Mouse (Mus musculus): ENCODE results near the gene Thrb.

Gene Thrb

GRCm38 (mm10) chr14:17713297-17713904 lies 53.3 kb downstream of the Thrb start:
- DNase-seq (ENCODE audit: extremely low spot score, low read depth, low spot score), result no peak

GRCm38 (mm10) chr14:17719494-17719893 lies 59.4 kb downstream of the Thrb start:
- no peak for DNase-seq (ENCODE audit: extremely low spot score, low read depth, low spot score)

DNA sequence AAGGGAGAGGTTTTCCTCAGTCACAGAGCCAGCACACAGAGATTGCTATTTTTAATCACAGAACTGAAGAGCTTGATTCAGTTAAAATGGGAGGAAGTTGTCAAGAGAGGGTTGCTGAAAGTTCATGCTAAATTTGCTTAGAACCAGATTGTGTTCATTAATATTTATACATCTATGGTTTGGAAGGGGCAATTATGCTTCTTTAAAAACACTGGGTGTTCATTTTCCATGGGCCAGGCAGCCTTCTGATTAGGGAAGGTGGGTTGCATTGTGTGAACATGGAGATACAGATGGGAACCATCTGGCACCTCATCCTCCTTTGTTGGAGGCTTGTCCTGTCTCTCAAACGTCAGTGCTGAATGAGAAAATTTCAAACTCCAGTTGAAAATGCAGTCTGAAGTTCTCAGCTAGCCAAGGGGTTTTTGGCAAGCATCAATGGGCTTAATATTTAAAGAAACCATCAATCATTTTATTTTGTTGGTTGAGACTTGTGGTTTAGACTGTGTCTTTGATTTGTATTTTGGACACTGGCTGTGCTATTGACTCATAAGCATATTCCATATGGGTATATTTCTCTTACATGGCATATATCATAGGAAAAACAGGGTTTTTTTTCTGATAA lies 62.9 kb downstream of the Thrb start:
- DNase-seq (ENCODE audit: extremely low spot score, low read depth, low spot score), result no peak

DNA sequence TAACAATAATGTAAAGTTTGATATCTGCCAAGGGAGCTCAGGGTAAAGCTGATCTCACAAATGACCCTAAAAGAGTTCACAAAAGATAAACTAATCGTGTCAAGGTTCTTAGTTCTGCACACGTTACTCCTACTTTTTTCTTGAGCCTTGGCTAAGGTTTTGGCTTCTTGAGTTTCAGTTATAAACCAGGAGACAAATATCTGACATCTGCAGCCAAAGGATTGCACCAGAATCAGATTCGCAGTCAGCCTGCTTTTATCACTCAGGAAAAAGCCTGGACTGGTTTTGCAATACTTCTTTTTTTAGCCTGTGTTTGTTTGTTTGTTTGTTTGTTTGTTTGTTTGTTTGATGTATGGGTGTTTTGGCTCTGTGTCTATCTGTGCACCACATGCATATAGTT lies 64.5 kb downstream of the Thrb start:
- DNase-seq (ENCODE audit: extremely low spot score, low read depth, low spot score), result no peak

DNA sequence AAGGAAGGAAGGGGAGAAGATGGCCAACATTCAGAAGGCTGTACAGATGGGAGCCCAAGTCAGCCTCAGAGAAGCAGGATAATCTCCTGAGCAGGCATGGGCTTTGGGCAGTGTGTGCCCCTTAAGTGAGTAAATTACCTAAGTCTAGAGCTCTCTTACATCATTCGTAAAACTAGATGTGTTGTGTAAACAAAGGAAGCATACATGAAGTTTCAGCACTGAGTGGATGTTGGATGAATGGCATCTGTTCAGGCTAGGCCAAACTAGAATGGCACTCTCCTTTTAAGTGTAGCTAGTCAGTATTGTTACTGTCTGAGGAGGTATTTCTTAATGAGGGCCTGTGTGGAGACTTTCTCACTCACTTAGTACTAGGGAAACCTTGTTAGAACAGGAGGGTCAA lies 66.8 kb downstream of the Thrb start:
- DNase-seq (ENCODE audit: extremely low spot score, low read depth, low spot score), result no peak

GRCm38 (mm10) chr14:17727878-17728277 lies 67.8 kb downstream of the Thrb start:
- no peak for DNase-seq (ENCODE audit: extremely low spot score, low read depth, low spot score)

DNA sequence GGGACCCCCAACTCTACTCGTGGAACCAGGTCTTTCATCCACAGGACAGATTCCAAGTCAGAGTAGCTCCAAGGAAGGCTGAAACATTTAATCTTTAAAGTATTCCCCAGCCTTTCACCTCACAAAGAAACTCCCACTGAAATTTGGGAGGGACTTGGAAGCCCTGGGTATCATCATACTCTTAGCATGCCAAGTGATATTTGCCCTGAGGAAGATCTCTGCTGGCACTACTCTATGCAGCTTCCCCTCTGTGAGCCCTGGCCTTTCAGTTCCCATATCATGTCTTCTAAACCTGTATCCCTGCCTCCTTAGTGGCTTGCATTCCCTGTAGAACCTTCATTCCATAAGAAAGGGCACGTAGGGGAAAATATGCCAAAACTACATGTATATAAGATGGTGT lies 68.8 kb downstream of the Thrb start:
- DNase-seq (ENCODE audit: extremely low spot score, low read depth, low spot score), result no peak

GRCm38 (mm10) chr14:17731020-17731419 lies 71.0 kb downstream of the Thrb start:
- no peak for DNase-seq (ENCODE audit: extremely low spot score, low read depth, low spot score)

- no peak for DNase-seq (ENCODE audit: extremely low spot score, low read depth, low spot score)
Observed at GRCm38 (mm10) chr14:17733077-17733778, 73.2 kb downstream of the Thrb start.

- DNase-seq (ENCODE audit: extremely low spot score, low read depth, low spot score), result no peak
Observed at GRCm38 (mm10) chr14:17733779-17734137, 73.7 kb downstream of the Thrb start.

DNA sequence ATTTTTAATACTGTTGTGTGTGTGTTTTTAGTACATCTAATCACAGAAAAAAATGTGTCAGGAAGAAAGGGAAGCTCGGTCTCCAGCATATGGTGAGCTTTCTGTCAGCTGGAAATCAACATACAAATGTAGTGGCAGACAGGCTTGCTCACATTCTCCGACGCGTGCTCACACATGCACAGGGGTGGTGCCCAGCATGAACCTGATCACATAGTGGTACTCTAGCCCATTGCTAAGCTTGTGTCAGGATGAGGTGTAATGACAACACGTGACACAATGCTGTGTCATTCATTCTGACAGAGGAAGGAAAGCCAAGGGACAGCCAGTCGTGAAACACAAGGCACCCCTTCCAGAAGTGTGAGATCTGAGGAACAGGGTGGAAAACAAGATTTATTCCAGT lies 75.4 kb downstream of the Thrb start:
- no peak for DNase-seq (ENCODE audit: extremely low spot score, low read depth, low spot score)

GRCm38 (mm10) chr14:17740903-17741302 lies 80.8 kb downstream of the Thrb start:
- peak; percentile 44 for DNase-seq (ENCODE audit: extremely low spot score, low read depth, low spot score)

GRCm38 (mm10) chr14:17742264-17742663 lies 82.2 kb downstream of the Thrb start:
- no peak for DNase-seq (ENCODE audit: extremely low spot score, low read depth, low spot score)

DNA sequence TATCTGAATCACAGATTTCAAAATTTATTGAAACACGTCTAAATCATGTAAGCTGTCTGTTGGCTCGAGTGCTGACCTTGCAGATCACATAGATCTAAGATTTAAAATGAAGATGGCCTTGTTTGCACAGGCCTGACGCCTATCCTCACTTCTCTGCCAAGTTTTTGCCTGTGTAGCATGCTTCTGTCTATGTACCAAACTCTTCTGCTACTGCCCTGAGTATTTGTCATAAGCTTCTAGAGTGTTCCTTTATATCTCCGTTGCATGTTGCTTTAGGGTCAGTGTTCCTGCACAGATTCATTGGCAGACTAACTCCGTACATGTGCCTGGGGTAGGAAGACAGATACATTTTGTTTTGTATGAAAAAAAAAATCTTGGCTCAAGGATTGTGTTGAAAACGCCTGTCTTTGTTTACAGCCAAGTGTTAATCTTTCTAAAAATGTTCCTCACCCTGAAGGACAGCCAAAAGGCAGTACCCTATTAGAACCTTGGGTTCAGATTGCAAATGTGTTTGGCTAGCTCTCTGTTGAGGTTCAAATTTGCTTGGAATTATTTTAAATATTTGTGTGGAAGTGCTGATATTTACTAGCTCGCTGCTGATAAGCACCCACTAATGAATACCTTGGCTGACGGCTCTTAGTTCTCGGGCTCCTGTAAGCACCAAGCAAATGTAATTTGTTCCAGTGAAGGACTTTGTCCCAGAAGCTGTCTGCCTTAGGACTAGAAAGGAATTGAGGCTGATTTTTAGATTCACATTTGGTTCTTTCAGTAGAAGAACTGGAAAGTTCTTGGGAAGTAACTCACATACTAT lies 83.0 kb downstream of the Thrb start:
- no peak for DNase-seq (ENCODE audit: extremely low spot score, low read depth, low spot score)

DNA sequence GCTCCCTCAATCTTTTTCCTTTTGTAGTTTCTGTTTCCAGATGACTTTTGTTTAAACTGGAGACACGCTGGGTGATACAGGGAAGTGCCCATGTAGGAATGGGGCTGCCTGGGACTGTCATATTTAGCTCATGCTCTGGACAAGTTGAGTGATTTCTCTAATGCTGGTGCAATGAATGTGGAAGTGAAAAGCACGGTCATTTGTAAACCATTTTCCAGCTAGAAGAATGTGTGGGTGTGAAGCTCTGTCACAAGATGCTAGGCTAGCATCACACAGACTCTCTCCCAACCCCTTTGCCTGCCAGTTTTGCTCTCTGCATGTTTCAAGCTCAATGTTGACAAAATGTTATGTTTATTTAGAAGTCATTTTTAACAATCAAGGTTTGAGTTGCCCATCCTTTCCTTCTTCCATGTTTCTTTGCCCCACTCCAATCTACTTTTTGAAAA lies 83.7 kb downstream of the Thrb start:
- DNase-seq (ENCODE audit: extremely low spot score, low read depth, low spot score), result no peak

DNA sequence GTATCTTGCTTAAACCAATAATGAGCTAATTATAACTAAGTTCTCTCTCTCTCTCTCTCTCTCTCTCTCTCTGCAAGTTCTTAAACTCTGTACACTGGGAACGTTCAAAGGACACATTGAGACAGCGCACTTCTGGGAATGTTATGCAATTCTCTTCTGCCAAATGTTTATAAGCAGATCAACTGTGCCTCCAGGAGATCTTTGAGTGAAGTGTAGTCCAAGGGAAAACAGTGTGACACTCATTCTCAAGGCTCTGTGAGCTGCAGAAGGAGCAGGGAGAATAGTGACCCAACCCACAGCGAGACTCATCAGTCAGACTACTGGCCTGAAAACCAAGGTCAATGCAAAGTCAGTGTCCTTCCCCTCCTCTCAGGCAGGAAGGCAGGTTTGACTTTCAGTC lies 87.9 kb downstream of the Thrb start:
- DNase-seq (ENCODE audit: extremely low spot score, low read depth, low spot score), result no peak

- no peak for DNase-seq (ENCODE audit: extremely low spot score, low read depth, low spot score)
Observed at GRCm38 (mm10) chr14:17748945-17749344, 88.9 kb downstream of the Thrb start.

DNA sequence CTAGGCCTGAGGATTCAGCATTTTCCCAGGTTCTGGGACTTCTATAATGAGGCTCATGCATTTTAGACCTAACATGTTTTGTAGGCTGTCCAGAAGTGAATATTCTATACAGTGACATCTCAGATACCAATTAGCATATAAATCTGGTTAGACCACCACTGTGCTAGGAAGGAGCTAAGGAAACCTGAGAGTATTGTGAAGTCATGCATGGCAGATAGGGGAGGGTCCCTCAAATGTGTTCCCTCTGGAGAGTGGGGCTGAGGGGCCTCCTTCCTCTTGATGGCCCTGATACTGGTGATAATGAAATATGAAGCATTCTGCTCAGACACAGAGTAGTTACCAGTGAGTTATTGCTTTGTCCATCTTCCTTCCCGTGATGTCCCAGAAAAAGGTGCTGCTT lies 91.8 kb downstream of the Thrb start:
- no peak for DNase-seq (ENCODE audit: extremely low spot score, low read depth, low spot score)

DNA sequence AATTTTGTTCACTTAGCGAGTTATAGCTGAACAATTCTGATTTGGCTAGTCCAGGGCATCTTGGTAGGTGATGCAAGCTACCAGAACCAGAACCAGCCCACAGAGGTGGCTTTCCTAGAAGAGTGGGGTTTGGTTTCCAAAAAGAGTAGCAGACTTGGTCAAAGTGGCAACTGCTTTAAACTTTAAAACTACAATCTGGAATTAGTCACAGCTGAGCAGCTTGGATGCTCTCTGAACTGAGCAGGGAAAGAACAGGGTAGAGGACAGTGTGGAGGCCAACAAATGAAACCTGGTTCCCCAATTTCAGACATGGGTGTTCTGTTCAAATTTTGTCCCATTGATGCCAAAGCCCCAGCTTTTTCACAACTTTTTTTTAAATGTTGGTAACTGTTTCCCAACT lies 93.4 kb downstream of the Thrb start:
- DNase-seq (ENCODE audit: extremely low spot score, low read depth, low spot score), result no peak

GRCm38 (mm10) chr14:17756732-17757131 lies 96.7 kb downstream of the Thrb start:
- no peak for DNase-seq (ENCODE audit: extremely low spot score, low read depth, low spot score)

DNA sequence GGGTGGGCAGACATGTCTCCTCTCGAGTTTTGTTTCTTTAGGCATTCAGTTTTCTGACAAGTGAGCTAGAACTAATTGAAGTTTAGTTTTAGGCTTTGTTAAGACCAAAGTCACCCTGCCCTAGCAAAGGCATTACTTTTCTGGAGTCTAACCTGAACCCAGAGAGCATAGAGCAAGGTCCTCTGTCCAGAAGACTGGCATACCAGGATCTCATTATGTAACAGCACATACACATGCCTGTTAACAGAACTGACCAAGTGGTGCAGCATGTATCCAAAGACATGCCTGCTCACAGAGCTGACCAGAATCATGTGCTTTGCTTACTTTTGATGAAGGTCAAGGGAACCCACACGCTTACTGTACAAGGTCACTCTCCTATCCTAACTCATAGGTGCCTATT lies 107.9 kb downstream of the Thrb start:
- no peak for DNase-seq (ENCODE audit: extremely low spot score, low read depth, low spot score)

- no peak for DNase-seq (ENCODE audit: extremely low spot score, low read depth, low spot score)
Observed at GRCm38 (mm10) chr14:17774404-17774803, 114.3 kb downstream of the Thrb start.
